Mouse (Mus musculus) lung, embryonic 16.5 days (tissue): ENCODE data around the gene Padi6. TPM values are rescaled to one million over a fixed set of nuclear protein-coding genes. Genes with fewer than 3 reads are reported as not detected.

Experiments
- microRNA-seq: library from miRNA; unstranded; fragments of <30 nt; microRNA quantifications from one replicate; pipeline ENCODE4, GENCODE M21; 2016
- polyA plus RNA-seq: library from polyadenylated mRNA; unstranded; fragments of >200 nt; fragmentation: Nextera tagmentation; extraction: Ambion mirVana; gene quantifications from 2 replicates; pipeline ENCODE4 v1.2.1, GENCODE M21; 2015

Padi6 gene
- polyA plus RNA-seq, 1 experiment from 2014 or later, result not detected

Small RNA genes lying within 50 kb of the gene (microRNA-seq; reads per million reads assigned to microRNA genes)
- gene Gm23045, result not detected
- gene Gm25951, result not detected

Other genes with a start within 250 kb of the Padi6 start
- 15.5 and 15.8 TPM in 2 replicates for gene Arhgef10l, start 76.6 kb downstream of the Padi6 start, polyA plus RNA-seq
- 21.9 and 22.4 TPM in 2 replicates for gene Rcc2, start 42.1 kb downstream of the Padi6 start, polyA plus RNA-seq
- 1.8 and 2.3 TPM in 2 replicates for gene Padi4, start 31.6 kb upstream of the Padi6 start, polyA plus RNA-seq
- gene Padi3, start 68.0 kb upstream of the Padi6 start, polyA plus RNA-seq, result 0.28 and 0.35 TPM in 2 replicates
- gene Padi1, start 103.1 kb upstream of the Padi6 start, polyA plus RNA-seq, result 0.21 and 0.28 TPM in 2 replicates
- 1.8 and 2.1 TPM in 2 replicates for gene Padi2, start 163.7 kb upstream of the Padi6 start, polyA plus RNA-seq
- 347 and 354 TPM in 2 replicates for gene Sdhb, start 218.6 kb upstream of the Padi6 start, polyA plus RNA-seq
- 34.5 and 35.6 TPM in 2 replicates for gene Atp13a2, start 244.2 kb upstream of the Padi6 start, polyA plus RNA-seq